Mouse (Mus musculus): Measurements from ENCODE around the gene Ccdc181.

DNA sequence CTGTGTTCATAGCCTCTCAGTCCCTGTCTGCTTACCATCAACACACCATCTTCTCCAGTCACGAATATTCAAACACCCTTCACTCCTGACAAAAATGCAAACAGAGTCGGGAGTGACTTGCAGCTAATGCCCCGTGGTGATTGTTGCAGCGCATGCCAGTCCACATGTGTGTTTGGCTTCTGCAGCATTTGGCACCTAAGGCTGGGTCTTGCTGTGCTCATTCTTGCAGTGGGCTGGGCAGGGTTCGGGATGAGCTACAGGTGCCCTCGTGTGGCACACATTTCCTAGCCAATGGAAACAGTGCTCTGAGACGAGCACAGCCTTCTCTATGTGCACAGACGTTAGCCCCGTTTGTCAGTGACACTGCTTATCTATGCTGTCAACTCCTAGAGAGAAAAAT, 41.9 kb downstream of the Ccdc181 start:
- TF ChIP-seq POLR2A (IDR thresholded peaks at IDR 0.05; ENCODE audit: low read depth, low read length) (no peak), ZKSCAN1 (IDR thresholded peaks at IDR 0.05; ENCODE audit: borderline replicate concordance, low read depth, low read length) (no peak)

All from CH12.LX (cell line).